Mouse (Mus musculus) limb, embryonic 14.5 days (tissue): Measurements from ENCODE around the gene Dennd6a. TPM values are rescaled to one million over a fixed set of nuclear protein-coding genes. Genes with fewer than 3 reads are reported as not detected.
A peak's percentile ranks its signal among the peaks of the same experiment; 100 is the strongest.
"Not testable (repeated sequence)": the region's sequence is repeated elsewhere in the genome, so short reads cannot be mapped to it uniquely, and the experiment has no call there.

Source experiments
- ATAC-seq: fragments of 200-750 bp; cut with Nextera tagmentation; 2 replicates; pipeline ENCODE4 v1.8.0; 2017; ENCODE audit warnings: low read depth, moderate number of reproducible peaks, moderate TSS enrichment; ENCODE audit not compliant: low FRiP score
- DNase-seq: peaks from one replicate; pipeline ENCODE4 v3.0.0-alpha.2; 2015; ENCODE audit warnings: low spot score
- H3K27ac ChIP-seq: fragments of 300-500 bp; sonication (generic); replicated peaks from 2 replicates; pipeline ENCODE4 v1.5.1; 2014; ENCODE audit warnings: low read depth, mild to moderate bottlenecking, low read length, moderate library complexity, mixed read lengths
- H3K27me3 ChIP-seq: fragments of 300-500 bp; sonication (generic); 2 replicates; pipeline ENCODE4 v1.6.1; 2014; ENCODE audit warnings: low read length, mixed read lengths; ENCODE audit not compliant: control insufficient read depth, insufficient read depth
- H3K36me3 ChIP-seq: fragments of 300-500 bp; sonication (generic); 2 replicates; pipeline ENCODE4 v1.6.1; 2014; ENCODE audit warnings: mild to moderate bottlenecking, low read length, moderate library complexity, mixed read lengths; ENCODE audit not compliant: control insufficient read depth, insufficient read depth
- H3K4me1 ChIP-seq: fragments of 300-500 bp; sonication (generic); 2 replicates; pipeline ENCODE4 v1.6.1; 2014; ENCODE audit warnings: antibody characterized with exemption, low read length, mixed read lengths; ENCODE audit not compliant: control insufficient read depth, insufficient read depth
- H3K4me2 ChIP-seq: fragments of 300-500 bp; sonication (generic); replicated peaks from 2 replicates; pipeline ENCODE4 v1.6.1; 2014; ENCODE audit warnings: low read depth, mild to moderate bottlenecking, low read length, moderate library complexity; ENCODE audit not compliant: severe bottlenecking
- H3K4me3 ChIP-seq: fragments of 300-500 bp; sonication (generic); replicated peaks from 2 replicates; pipeline ENCODE4 v1.5.1; 2014; ENCODE audit warnings: low read length
- H3K9ac ChIP-seq: fragments of 300-500 bp; sonication (generic); 2 replicates; pipeline ENCODE4 v1.6.1; 2014; ENCODE audit warnings: mild to moderate bottlenecking, low read depth, low read length, moderate library complexity; ENCODE audit not compliant: severe bottlenecking
- H3K9me3 ChIP-seq: fragments of 300-500 bp; sonication (generic); 2 replicates; pipeline ENCODE4 v1.6.1; 2016; ENCODE audit warnings: low read length; ENCODE audit not compliant: control insufficient read depth
- POLR2A ChIP-seq: fragments of 200-500 bp; IDR thresholded peaks from 2 replicates; pipeline ENCODE4 v1.8.0; 2012; ENCODE audit warnings: inconsistent platforms, mild to moderate bottlenecking, moderate library complexity, borderline replicate concordance; ENCODE audit not compliant: insufficient read depth, insufficient read length; ENCODE audit errors: extremely low read depth
- WGBS: fragments of 180-500 bp; shearing (Covaris S2); extraction: QIAGEN DNeasy Blood & Tissue Kit; methylation state at CpG from one replicate; pipeline ENCODE4 v1.1.7; 2014; 5-methylcytosine and 5-hydroxymethylcytosine counted together
- polyA plus RNA-seq, 2 experiments: library from polyadenylated mRNA; depleted of rRNA in 1 of 2; stranded (reverse) in 1 of 2; unstranded in 1 of 2; fragments of >200 nt; fragmentation: Nextera tagmentation in 1 of 2; extraction: Ambion mirVana in 1 of 2; gene quantifications; 2 replicates each; pipeline versions ENCODE4 v1.2.1 to v1.2.3; 2012 to 2014

Dennd6a gene
- polyA plus RNA-seq, 2 experiments, result 19.2 to 28.7 TPM

DNA sequence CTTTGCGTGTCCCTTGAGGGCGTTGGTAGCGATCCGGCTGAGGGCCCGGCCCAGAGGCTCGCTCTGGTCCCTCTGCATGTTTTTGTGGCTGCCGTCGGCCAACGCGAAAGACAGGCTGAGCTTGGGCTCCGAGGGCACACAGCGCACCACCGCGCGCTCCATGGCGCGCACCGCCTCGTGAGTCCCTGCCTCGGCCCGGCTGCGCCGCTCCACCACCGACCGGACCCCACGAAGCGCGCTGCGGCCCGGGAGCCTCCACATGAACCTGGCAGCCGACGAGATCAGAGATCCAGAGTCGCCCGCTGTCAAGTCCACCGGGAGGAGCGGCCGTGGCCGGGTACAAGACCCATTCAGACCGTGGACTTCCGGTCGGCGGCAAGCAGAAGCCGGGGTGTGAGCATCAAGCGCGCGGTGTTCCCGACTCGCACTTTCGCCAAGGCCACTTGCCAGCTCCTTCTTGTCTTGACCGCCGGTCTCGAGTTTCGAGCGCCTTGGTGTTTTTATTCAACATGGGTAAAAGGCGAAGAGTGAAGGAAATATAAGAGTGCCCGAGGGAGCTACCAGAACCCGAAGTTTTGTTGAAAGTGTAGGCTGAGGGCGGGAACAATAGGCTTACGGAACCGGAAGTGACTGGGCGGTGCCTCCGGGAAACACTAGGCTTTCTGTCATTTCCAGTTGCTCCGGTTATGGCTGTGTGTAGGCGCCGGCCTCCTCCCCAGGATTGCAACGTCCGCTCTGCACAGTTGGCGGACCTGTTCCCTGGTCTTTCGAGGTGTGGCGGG, 95.8 kb downstream of the Dennd6a start, which contains the start of gene Pde12:
Gene Pde12 (minus strand): TSS at position 592 of the 782 bp plus-strand sequence.
- H3K9ac ChIP-seq, result peak within 1 kb of the TSS; percentile 83
- peaks cover 15% of the 10 kb centered on the region for H3K36me3 ChIP-seq
- no peaks in the 10 kb centered on the region for H3K27me3 ChIP-seq
- peak within 1 kb of the TSS; percentile 96 for H3K4me2 ChIP-seq
- ATAC-seq (peak; percentile 92), DNase-seq (peak; percentile 90)
- H3K4me3 ChIP-seq, result peak within 1 kb of the TSS; percentile 94
- peak within 1 kb of the TSS; percentile 91 for H3K27ac ChIP-seq
- WGBS, result 4% methylated on average over 57 of the region's 70 CpGs
- peak; percentile 43; the same call in 1 of the 2 replicates for TF ChIP-seq POLR2A
- no peaks in the 10 kb centered on the region for H3K9me3 ChIP-seq
- peaks cover 19% of the 10 kb centered on the region for H3K4me1 ChIP-seq

- DNase-seq (no peak), ATAC-seq (no peak)
- peaks cover 3% of the 10 kb centered on the region; the same call in 1 of the 2 replicates for H3K36me3 ChIP-seq
- H3K4me3 ChIP-seq, result no peak overlapping the region
- no peak for TF ChIP-seq POLR2A
- no peaks in the 10 kb centered on the region for H3K27me3 ChIP-seq
- H3K9me3 ChIP-seq, result no peaks in the 10 kb centered on the region
- no peak overlapping the region for H3K9ac ChIP-seq
- H3K4me2 ChIP-seq, result no peak overlapping the region
- peaks cover 19% of the 10 kb centered on the region for H3K4me1 ChIP-seq
- H3K27ac ChIP-seq, result no peak overlapping the region
Observed at GRCm38 (mm10) chr14:26670964-26671363, 97.3 kb downstream of the Dennd6a start.

GRCm38 (mm10) chr14:26671870-26672615, 98.4 kb downstream of the Dennd6a start:
- 73% methylated on average over 17 of the region's 17 CpGs for WGBS
- H3K27me3 ChIP-seq, ATAC-seq, H3K9ac ChIP-seq, H3K36me3 ChIP-seq, DNase-seq, H3K4me2 ChIP-seq, H3K9me3 ChIP-seq, H3K27ac ChIP-seq, H3K4me3 ChIP-seq: not testable (repeated sequence)
- peaks cover 14% of the 10 kb centered on the region for H3K4me1 ChIP-seq

DNA sequence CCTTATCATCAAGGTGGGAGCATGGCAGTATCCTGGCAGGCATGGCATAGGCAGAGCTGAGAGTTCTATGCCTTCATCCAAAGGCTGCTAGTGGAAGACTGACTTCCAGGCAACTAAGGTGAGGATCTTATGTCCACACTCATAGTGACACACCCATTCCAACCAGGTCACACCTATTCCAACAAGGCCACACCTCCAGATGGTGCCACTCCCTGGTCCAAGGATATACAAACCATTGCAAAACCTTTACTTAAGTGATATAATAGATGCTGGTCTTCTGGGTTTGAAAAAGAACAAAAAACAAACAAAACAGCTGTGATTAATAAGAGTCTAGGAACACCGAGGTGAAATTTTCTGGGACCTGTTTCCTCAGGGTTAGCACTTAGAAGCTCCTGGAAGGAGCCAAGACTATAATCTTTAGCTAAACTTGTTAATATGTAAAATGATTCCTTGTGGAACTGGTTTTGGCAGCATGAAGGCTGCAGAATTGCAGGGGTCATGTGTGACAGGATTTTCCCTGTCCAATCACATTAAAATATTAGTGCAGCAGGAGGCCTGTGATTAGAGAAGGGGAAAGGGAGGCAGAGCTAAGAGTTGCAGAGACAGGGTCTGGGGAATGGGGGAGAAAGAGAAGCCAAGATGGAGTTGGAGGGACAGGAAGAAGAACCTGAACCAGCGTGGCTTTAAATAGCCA, 101.0 kb downstream of the Dennd6a start:
- H3K27ac ChIP-seq, H3K36me3 ChIP-seq, H3K4me2 ChIP-seq, H3K9ac ChIP-seq, H3K9me3 ChIP-seq, ATAC-seq, H3K27me3 ChIP-seq, DNase-seq, H3K4me3 ChIP-seq, H3K4me1 ChIP-seq: not testable (repeated sequence)
- 60% methylated on average over 2 of the region's 2 CpGs for WGBS

GRCm38 (mm10) chr14:26675371-26675770, 101.7 kb downstream of the Dennd6a start:
- H3K36me3 ChIP-seq, result no peaks in the 10 kb centered on the region
- H3K9me3 ChIP-seq, result no peaks in the 10 kb centered on the region
- TF ChIP-seq POLR2A, result no peak
- no peak overlapping the region for H3K4me3 ChIP-seq
- 20% methylated on average over 12 of the region's 12 CpGs for WGBS
- no peaks in the 10 kb centered on the region for H3K27me3 ChIP-seq
- ATAC-seq, result no peak
- no peak overlapping the region for H3K27ac ChIP-seq
- H3K9ac ChIP-seq, result no peak overlapping the region
- H3K4me1 ChIP-seq, result peaks cover 3% of the 10 kb centered on the region; the same call in 1 of the 2 replicates
- no peak overlapping the region for H3K4me2 ChIP-seq
- DNase-seq, result peak; percentile 27
